Mouse (Mus musculus) CH12.LX (cell line): ENCODE measurements around the gene Serpine1. TPM values are rescaled to one million over a fixed set of nuclear protein-coding genes. Genes with fewer than 3 reads are reported as not detected.

Experiments used
- DNase-seq: peaks from one replicate; pipeline ENCODE4 v3.0.0-alpha.2; 2013; ENCODE audit errors: extremely low read depth
- H3K27ac ChIP-seq: 2 replicates; pipeline ENCODE4 v1.5.1; 2012; ENCODE audit warnings: low read depth, mild to moderate bottlenecking, control low read depth, moderate library complexity; ENCODE audit not compliant: insufficient read depth
- H3K27me3 ChIP-seq: replicated peaks from 2 replicates; pipeline ENCODE3; 2012; ENCODE audit warnings: inconsistent platforms
- H3K36me3 ChIP-seq, 2 experiments: replicated peaks in 1 of 2; 2 replicates each; pipeline versions ENCODE3 to v1.6.1; 2012; ENCODE audit warnings: inconsistent platforms in 1 of 2, low read length in 1 of 2, mild to moderate bottlenecking in 1 of 2, mixed read lengths in 1 of 2, moderate library complexity in 1 of 2; ENCODE audit not compliant: control insufficient read depth in 1 of 2, insufficient read depth in 1 of 2
- H3K4me1 ChIP-seq, 2 experiments: 2 replicates each; pipeline ENCODE4 v1.6.1; 2012; ENCODE audit warnings: inconsistent platforms in 1 of 2, moderate library complexity in 1 of 2; ENCODE audit not compliant: insufficient read depth in 2 of 2, control insufficient read depth in 1 of 2
- H3K4me2 ChIP-seq: 2 replicates; pipeline ENCODE4 v1.6.1; 2012; ENCODE audit warnings: low read depth, mild to moderate bottlenecking, control low read depth; ENCODE audit not compliant: poor library complexity, insufficient read depth, severe bottlenecking
- H3K4me3 ChIP-seq, 3 experiments: fragments of 150-350 bp in 1 of 3; sonication (generic) in 1 of 3; replicated peaks in 1 of 3; 2 replicates each; pipeline versions ENCODE3 to v1.5.1; 2011 to 2012; ENCODE audit warnings: low read depth in 2 of 3, low read length in 2 of 3, mild to moderate bottlenecking in 2 of 3, moderate library complexity in 2 of 3, control low read depth in 1 of 3, improper control_type of control experiment in 1 of 3, inconsistent platforms in 1 of 3, mixed read lengths in 1 of 3; ENCODE audit not compliant: poor library complexity in 1 of 3
- H3K79me2 ChIP-seq: replicated peaks from 2 replicates; pipeline ENCODE4 v1.6.1; 2012; ENCODE audit warnings: mild to moderate bottlenecking, moderate library complexity; ENCODE audit not compliant: control insufficient read depth, poor library complexity, insufficient read depth, severe bottlenecking; ENCODE audit errors: extremely low read depth
- H3K9ac ChIP-seq: 2 replicates; pipeline ENCODE4 v1.6.1; 2012; ENCODE audit warnings: low read depth, mild to moderate bottlenecking, control low read depth, moderate library complexity; ENCODE audit not compliant: insufficient read depth
- H3K9me3 ChIP-seq: replicated peaks from 2 replicates; pipeline ENCODE3; 2012; ENCODE audit warnings: low read length, inconsistent platforms, mixed read lengths
- BHLHE40 ChIP-seq: IDR thresholded peaks from 2 replicates; pipeline ENCODE4 v1.6.1; 2011; ENCODE audit warnings: mild to moderate bottlenecking, low read depth, low read length, improper control_type of control experiment
- EP300 ChIP-seq: IDR thresholded peaks from 2 replicates; pipeline ENCODE4 v1.6.1; 2011; ENCODE audit warnings: low read length, improper control_type of control experiment
- ETS1 ChIP-seq: conservative IDR thresholded peaks from 2 replicates; pipeline ENCODE4 v1.6.1; 2012; ENCODE audit warnings: low read depth, mild to moderate bottlenecking, inconsistent platforms, low read length, improper control_type of control experiment, moderate library complexity
- JUN ChIP-seq: IDR thresholded peaks from 2 replicates; pipeline ENCODE4 v1.6.1; 2011; ENCODE audit warnings: low read depth, mild to moderate bottlenecking, low read length, improper control_type of control experiment, moderate library complexity; ENCODE audit not compliant: insufficient read depth
- MAX ChIP-seq: IDR thresholded peaks from 2 replicates; pipeline ENCODE4 v1.6.1; 2011; ENCODE audit warnings: low read length, improper control_type of control experiment
- MAZ ChIP-seq: IDR thresholded peaks from 2 replicates; pipeline ENCODE4 v1.6.1; 2012; ENCODE audit warnings: low read depth, mild to moderate bottlenecking, inconsistent platforms, low read length, improper control_type of control experiment, moderate library complexity
- MXI1 ChIP-seq: IDR thresholded peaks from 2 replicates; pipeline ENCODE4 v1.6.1; 2011; ENCODE audit warnings: mild to moderate bottlenecking, low read depth, low read length, improper control_type of control experiment
- MYC ChIP-seq: IDR thresholded peaks from 2 replicates; pipeline ENCODE4 v1.6.1; 2011; ENCODE audit warnings: low read depth, mild to moderate bottlenecking, improper control_type of control experiment, low read length
- NRF1 ChIP-seq: IDR thresholded peaks from 2 replicates; pipeline ENCODE4 v1.6.1; 2014; ENCODE audit warnings: low read depth, mild to moderate bottlenecking, inconsistent platforms, low read length, improper control_type of control experiment, moderate library complexity
- POLR2A ChIP-seq: IDR thresholded peaks from 2 replicates; pipeline ENCODE4 v1.6.1; 2011; ENCODE audit warnings: low read depth, mild to moderate bottlenecking, improper control_type of control experiment, low read length
- RCOR1 ChIP-seq: conservative IDR thresholded peaks from 2 replicates; pipeline ENCODE4 v1.6.1; 2012; ENCODE audit warnings: low read depth, mild to moderate bottlenecking, inconsistent platforms, low read length, improper control_type of control experiment
- TCF12 ChIP-seq: IDR thresholded peaks from 2 replicates; pipeline ENCODE4 v1.6.1; 2014; ENCODE audit warnings: low read depth, mild to moderate bottlenecking, inconsistent platforms, low read length, improper control_type of control experiment
- USF1 ChIP-seq: IDR thresholded peaks from 2 replicates; pipeline ENCODE4 v1.6.1; 2014; ENCODE audit warnings: low read depth, mild to moderate bottlenecking, inconsistent platforms, low read length, improper control_type of control experiment
- ZNF384 ChIP-seq: IDR thresholded peaks from 2 replicates; pipeline ENCODE4 v1.6.1; 2012; ENCODE audit warnings: low read depth, low read length, improper control_type of control experiment, inconsistent platforms
- dilution Hi-C: fragments of 300-500 bp; cut with MboI; formaldehyde crosslinking; loops from 2 replicates; pipeline ENCODE4 v1.14.3; 2020; ENCODE audit warnings: low sequenced_read_pairs; ENCODE audit not compliant: extremely low pct_unique_long_range_greater_than_20kb, extremely low pct_ligation_motif_present
- in situ Hi-C: fragments of 300-500 bp; cut with MboI; formaldehyde crosslinking; loops from 3 replicates; pipeline ENCODE4 v1.14.3; 2019; ENCODE audit warnings: low sequenced_read_pairs, low pct_ligation_motif_present, low pct_unique_long_range_greater_than_20kb, mixed read lengths
- polyA plus RNA-seq: library from polyadenylated mRNA; unstranded; fragments of >175 nt; gene quantifications from 2 replicates; pipeline ENCODE4 v1.2.1, GENCODE M21; 2012; ENCODE audit warnings: low read depth; ENCODE audit not compliant: insufficient read length
- total RNA-seq, 2 experiments: library from RNA; depleted of rRNA; stranded (reverse); fragments of 300-350 nt in 1 of 2; fragments of >200 nt in 1 of 2; gene quantifications; 2 replicates each; pipeline ENCODE4 v1.2.3; 2012 to 2014

The Serpine1 gene
- total and polyA plus RNA-seq, 3 experiments: 0.51 to 1.8 (median 0.61) TPM

- in situ Hi-C loops: no loop called here
- no peak overlapping the region for H3K4me2 ChIP-seq
- H3K36me3 ChIP-seq: peaks cover 40 to 67% of the 10 kb centered on the region in 2 experiments
- peaks cover 7% of the 10 kb centered on the region for H3K27me3 ChIP-seq
- no peak overlapping the region for H3K9ac ChIP-seq
- TF ChIP-seq MAZ (no peak), USF1 (no peak)
- no peak for DNase-seq
- peaks cover 5% of the 10 kb centered on the region for H3K9me3 ChIP-seq
- dilution Hi-C loops: no loop called here
- H3K4me1 ChIP-seq: peaks cover 8 to 22% of the 10 kb centered on the region in 2 experiments; a peak in 3 of 4 replicates
- no peaks in the 10 kb centered on the region for H3K79me2 ChIP-seq
- H3K27ac ChIP-seq: no peak overlapping the region
- no peak overlapping the region for H3K4me3 ChIP-seq
Measured at GRCm38 (mm10) chr5:137036211-137036610, 35.9 kb downstream of the Serpine1 start.

- TF ChIP-seq RCOR1: no peak
- TF ChIP-seq POLR2A: peak; percentile 40; the same call in 1 of the 2 replicates
- no peak for TF ChIP-seq ZNF384
- TF ChIP-seq MAX: peak; percentile 79; the same call in 1 of the 2 replicates
- peak; percentile 53 for TF ChIP-seq USF1
- no peak for TF ChIP-seq JUN
- no peak for TF ChIP-seq ETS1
- 0 out of 2 replicates have a peak, but pooled peaks have one; percentile 35 for TF ChIP-seq TCF12
- TF ChIP-seq BHLHE40: peak; percentile 98
- TF ChIP-seq NRF1: peak; percentile 63
- no peak for TF ChIP-seq EP300
- TF ChIP-seq MYC: peak; percentile 54; the same call in 1 of the 2 replicates
- peak; percentile 80; the same call in 1 of the 2 replicates for TF ChIP-seq MXI1
- Histone ChIP-seq H3K9me3 (peaks cover 16% of the 10 kb centered on the region), H3K9ac (peak overlapping the region; percentile 23; the same call in 1 of the 2 replicates), H3K27me3 (peaks cover 40% of the 10 kb centered on the region), H3K27ac (no peak overlapping the region), H3K4me3 (peak overlapping the region in 2 of 3 experiments; percentile 49 to 72), H3K79me2 (no peaks in the 10 kb centered on the region), H3K4me2 (peak overlapping the region; percentile 87), H3K36me3 (peaks cover 19 to 34% of the 10 kb centered on the region in 2 experiments), H3K4me1 (peaks cover 10 to 36% of the 10 kb centered on the region in 2 experiments)
- dilution Hi-C loops: no loop called here
- in situ Hi-C loops: no loop called here
- DNase-seq: peak; percentile 84
Measured at GRCm38 (mm10) chr5:137032641-137033074, 39.4 kb downstream of the Serpine1 start.
